Mouse (Mus musculus) adipocyte (in vitro differentiated cells): Measurements from ENCODE around the gene Smarca1.

Experiments
- DNase-seq: peaks from one replicate; pipeline ENCODE4 v3.0.0-alpha.2; 2016; ENCODE audit warnings: low spot score

Gene Smarca1

GRCm38 (mm10) chrX:47764440-47764839 is 128.3 kb downstream of the Smarca1 start:
- no peak for DNase-seq

- peak; percentile 35 for DNase-seq
Measured at GRCm38 (mm10) chrX:47760212-47760611, 132.6 kb downstream of the Smarca1 start.
